Mouse (Mus musculus) left cerebral cortex, adult 8-10 months (tissue): ENCODE data around the gene Ccdc162. TPM values are rescaled to one million over a fixed set of nuclear protein-coding genes. Genes with fewer than 3 reads are reported as not detected.

Experiments used
- DNase-seq, 2 experiments: peaks; one replicate each; pipeline ENCODE4 v3.0.0; 2022; ENCODE audit warnings: low spot score in 2 of 2
- microRNA-seq, 2 experiments: library from miRNA; unstranded; fragments of <30 nt; microRNA quantifications; one replicate each; pipeline ENCODE4 v1.2.0; 2022
- total RNA-seq, 4 experiments: library from RNA; stranded (reverse); gene quantifications; 2 replicates each; pipeline ENCODE4 v1.2.4; 2022

Ccdc162 gene
- total RNA-seq, 4 experiments from 2014 or later = 0.77 to 1.6 (median 1.1) TPM

DNA sequence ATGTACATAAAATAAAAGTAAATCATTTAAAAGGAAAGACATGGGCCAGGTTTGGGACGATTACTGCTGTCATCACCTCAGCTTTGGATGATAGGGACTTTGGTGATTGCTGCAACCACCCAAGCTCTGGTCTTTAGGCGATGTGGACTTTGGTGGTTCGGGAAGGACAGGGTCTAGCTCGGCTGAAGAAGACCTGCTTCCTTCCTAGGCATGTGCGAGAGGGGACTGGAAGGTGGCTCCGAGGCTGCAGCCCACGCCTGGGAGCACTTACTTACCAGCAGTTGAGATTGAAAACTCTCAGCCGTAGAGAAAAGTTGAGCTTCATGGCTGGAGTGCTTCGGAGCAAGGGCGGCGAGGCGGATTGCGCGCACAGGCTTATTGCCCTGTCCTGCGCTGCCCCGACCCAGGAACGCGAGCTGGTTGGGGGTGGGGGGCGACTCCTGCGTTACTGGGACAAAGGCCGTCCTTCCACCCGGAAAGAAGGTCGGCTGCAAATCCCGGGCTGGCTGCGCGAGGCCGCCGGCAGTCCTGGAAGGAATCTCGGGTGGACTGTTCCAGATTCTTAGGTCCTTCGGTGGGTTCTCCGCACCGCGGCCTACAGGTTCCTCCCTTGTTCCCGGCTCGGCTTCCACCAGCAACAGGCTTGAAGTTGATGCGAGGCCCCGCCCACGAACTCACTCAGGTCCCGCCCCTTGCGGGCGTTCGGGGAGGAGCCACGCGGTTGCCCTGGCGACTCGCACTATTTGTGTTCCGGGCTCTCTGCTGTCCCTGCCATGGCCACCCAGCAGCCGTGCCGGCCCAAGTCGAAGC, 226.5 kb downstream of the Ccdc162 start, which contains the start of the genes Smpd2 and Ppil6:
Gene Smpd2 (minus strand): TSS at position 662 of the 810 bp plus-strand sequence.
Gene Ppil6 (plus strand): TSS at position 732 of the 810 bp plus-strand sequence.
- peak; percentile 86 to 93 for DNase-seq

DNA sequence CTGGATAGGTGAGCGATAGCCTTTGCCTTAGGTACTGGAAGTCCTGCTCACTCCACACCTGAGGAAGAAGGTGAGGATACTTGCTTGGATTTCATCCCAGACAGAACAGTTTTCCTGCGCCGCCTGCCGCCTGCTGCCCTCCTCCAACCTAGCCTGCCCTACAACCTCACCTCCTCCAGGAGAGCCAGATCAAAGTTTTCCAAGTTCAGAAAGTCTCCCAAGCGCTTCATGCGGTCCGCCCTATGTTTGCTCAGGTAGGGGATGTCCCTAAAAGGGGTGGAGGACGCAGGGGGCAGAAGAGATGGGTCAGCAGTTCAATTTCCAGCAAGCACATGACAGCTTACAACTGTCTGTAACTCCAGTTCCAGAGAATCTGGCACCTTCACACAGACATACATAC, 227.1 kb downstream of the Ccdc162 start:
- DNase-seq = no peak

DNA sequence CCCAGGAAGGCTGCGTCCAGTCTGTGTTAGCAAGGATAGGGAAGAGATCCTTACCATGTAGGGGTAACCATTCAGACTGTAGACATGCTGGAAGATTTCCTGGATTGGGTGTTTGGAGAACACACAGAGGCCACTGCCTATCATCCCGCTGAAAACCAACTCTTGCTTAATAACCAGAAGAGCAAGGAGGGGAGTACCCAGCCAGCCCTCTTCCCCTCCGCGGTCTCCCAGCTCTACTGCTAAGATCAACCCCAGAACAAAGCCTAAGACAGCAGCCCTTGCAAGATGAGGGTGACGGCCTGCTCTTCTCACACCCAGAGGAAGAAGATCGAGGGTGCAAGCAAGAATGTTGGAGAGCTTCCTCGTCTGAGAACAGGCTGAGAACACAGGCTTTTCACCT, 227.6 kb downstream of the Ccdc162 start:
- DNase-seq = no peak

Small RNAs within 50 kb of the gene (microRNA-seq; reads per million reads assigned to microRNA genes)
- gene Mir3473b = 0 reads per million in 2 experiments

Other genes with a start within 250 kb of the Ccdc162 start
- gene Mical1, start 240.3 kb downstream of the Ccdc162 start, total RNA-seq = 10 to 100 TPM; 18.1 to 23.4 (median 21.1) TPM
- 10 to 100 TPM; 12.8 to 19.8 (median 15.3) TPM for gene Smpd2, start 226.3 kb downstream of the Ccdc162 start, total RNA-seq
- gene Ppil6, start 226.2 kb downstream of the Ccdc162 start, total RNA-seq = 1 to 10 TPM; 5.4 to 8.0 (median 6.6) TPM
- gene Cd164, start 197.2 kb downstream of the Ccdc162 start, total RNA-seq = 10 to 100 TPM; 71.8 to 75.3 (median 74.1) TPM
- gene Cep57l1, start 93.2 kb upstream of the Ccdc162 start, total RNA-seq = 1 to 10 TPM; 6.9 to 8.9 (median 8.4) TPM
- 10 to 100 TPM; 45.0 to 53.7 (median 50.1) TPM for gene Sesn1, start 93.3 kb upstream of the Ccdc162 start, total RNA-seq